Mouse (Mus musculus) neural tube, embryonic 14.5 days (tissue): ENCODE results near the gene Zfp619. TPM values are rescaled to one million over a fixed set of nuclear protein-coding genes. Genes with fewer than 3 reads are reported as not detected.
"Not testable (repeated sequence)": the region's sequence is repeated elsewhere in the genome, so short reads cannot be mapped to it uniquely, and the experiment has no call there.

Source experiments
- ATAC-seq: fragments of 200-750 bp; cut with Nextera tagmentation; 2 replicates; pipeline ENCODE4 v1.8.0; 2017; ENCODE audit warnings: low read depth, mild to moderate bottlenecking, moderate TSS enrichment, moderate library complexity
- H3K27ac ChIP-seq: fragments of 300-500 bp; sonication (generic); 2 replicates; pipeline ENCODE4 v1.5.1; 2014; ENCODE audit warnings: low read depth, mild to moderate bottlenecking, control low read depth, low read length, moderate library complexity, mixed read lengths
- H3K27me3 ChIP-seq: fragments of 300-500 bp; sonication (generic); 2 replicates; pipeline ENCODE4 v1.6.1; 2014; ENCODE audit warnings: low read length; ENCODE audit not compliant: control insufficient read depth, insufficient read depth
- H3K36me3 ChIP-seq: fragments of 300-500 bp; sonication (generic); 2 replicates; pipeline ENCODE4 v1.6.1; 2014; ENCODE audit warnings: low read length, mixed read lengths; ENCODE audit not compliant: control insufficient read depth, insufficient read depth
- H3K4me1 ChIP-seq: fragments of 300-500 bp; sonication (generic); 2 replicates; pipeline ENCODE4 v1.6.1; 2014; ENCODE audit warnings: low read length; ENCODE audit not compliant: control insufficient read depth, insufficient read depth
- H3K4me2 ChIP-seq: fragments of 300-500 bp; sonication (generic); 2 replicates; pipeline ENCODE4 v1.6.1; 2014; ENCODE audit warnings: mild to moderate bottlenecking, low read depth, low read length, control low read depth
- H3K4me3 ChIP-seq: fragments of 300-500 bp; sonication (generic); 2 replicates; pipeline ENCODE4 v1.5.1; 2014; ENCODE audit warnings: low read depth, low read length, control low read depth, mixed read lengths
- H3K9ac ChIP-seq: fragments of 300-500 bp; sonication (generic); replicated peaks from 2 replicates; pipeline ENCODE4 v1.6.1; 2014; ENCODE audit warnings: low read depth, mild to moderate bottlenecking, control low read depth, low read length, mixed read lengths
- H3K9me3 ChIP-seq: fragments of 300-500 bp; sonication (generic); 2 replicates; pipeline ENCODE4 v1.6.1; 2016; ENCODE audit warnings: low read length; ENCODE audit not compliant: control insufficient read depth
- WGBS: fragments of 180-500 bp; shearing (Covaris S2); extraction: QIAGEN DNeasy Blood & Tissue Kit; methylation state at CpG from one replicate; pipeline ENCODE4 v1.1.7; 2014; 5-methylcytosine and 5-hydroxymethylcytosine counted together
- polyA plus RNA-seq: library from polyadenylated mRNA; unstranded; fragments of >200 nt; fragmentation: Nextera tagmentation; extraction: Ambion mirVana; gene quantifications from 2 replicates; pipeline ENCODE4 v1.2.1, GENCODE M21; 2014

The Zfp619 gene
- polyA plus RNA-seq, 1 experiment from 2014 or later = 4.2 TPM

- Histone ChIP-seq H3K36me3 (no peaks in the 10 kb centered on the region), H3K9me3 (no peaks in the 10 kb centered on the region), H3K4me3 (no peak overlapping the region), H3K27ac (no peak overlapping the region), H3K4me2 (no peak overlapping the region), H3K27me3 (no peaks in the 10 kb centered on the region), H3K9ac (no peak overlapping the region), H3K4me1 (no peaks in the 10 kb centered on the region)
- ATAC-seq = no peak
- 84% methylated on average over 2 of the region's 2 CpGs for WGBS
These were observed 63.0 kb downstream of the Zfp619 start for GRCm38 (mm10) chr7:39580601-39581000.

- not testable (repeated sequence) for H3K4me3 ChIP-seq, ATAC-seq
- WGBS = 66% methylated on average over 6 of the region's 6 CpGs
These were observed 69.3 kb downstream of the Zfp619 start for GRCm38 (mm10) chr7:39586834-39587233.

GRCm38 (mm10) chr7:39588037-39588436 is 70.5 kb downstream of the Zfp619 start:
- ATAC-seq = peak; percentile 22; the same call in 1 of the 2 replicates
- peak overlapping the region; percentile 34 for H3K4me3 ChIP-seq
- H3K9me3 ChIP-seq = no peaks in the 10 kb centered on the region
- peak overlapping the region; percentile 46 for H3K4me2 ChIP-seq
- H3K27ac ChIP-seq = 0 out of 2 replicates have a peak overlapping the region, but pooled peaks have one; percentile 48
- 0 out of 2 replicates have a peak overlapping the region, but pooled peaks have one; percentile 58 for H3K9ac ChIP-seq
- no peaks in the 10 kb centered on the region for H3K27me3 ChIP-seq
- 95% methylated on average over 1 of the region's 1 CpGs for WGBS
- H3K36me3 ChIP-seq = no peaks in the 10 kb centered on the region
- no peaks in the 10 kb centered on the region for H3K4me1 ChIP-seq

More at GRCm38 (mm10) chr7:39586834-39587233, 69.3 kb downstream of the Zfp619 start:
- not testable (repeated sequence) for H3K9me3 ChIP-seq, H3K36me3 ChIP-seq, H3K27ac ChIP-seq, H3K27me3 ChIP-seq, H3K9ac ChIP-seq, H3K4me2 ChIP-seq, H3K4me1 ChIP-seq

- Histone ChIP-seq H3K4me2 (peak overlapping the region; percentile 46), H3K9ac (peak overlapping the region; percentile 58; the same call in 1 of the 2 replicates), H3K4me3 (peak overlapping the region; percentile 34), H3K27ac (peak overlapping the region; percentile 48; the same call in 1 of the 2 replicates)
- H3K9me3 ChIP-seq, H3K4me1 ChIP-seq, H3K27me3 ChIP-seq, H3K36me3 ChIP-seq: not testable (repeated sequence)
- under 1% methylated on average over 36 of the region's 62 CpGs for WGBS
- ATAC-seq = peak; percentile 95
These were observed 71.0 kb downstream of the Zfp619 start for GRCm38 (mm10) chr7:39588471-39589041.

- H3K4me1 ChIP-seq, H3K36me3 ChIP-seq, H3K27me3 ChIP-seq, H3K9me3 ChIP-seq, H3K9ac ChIP-seq, H3K27ac ChIP-seq: not testable (repeated sequence)
- ATAC-seq = peak; percentile 50
- peak overlapping the region; percentile 46 for H3K4me2 ChIP-seq
- H3K4me3 ChIP-seq = peak overlapping the region; percentile 34
- 33% methylated on average over 7 of the region's 7 CpGs for WGBS
These were observed 71.5 kb downstream of the Zfp619 start for GRCm38 (mm10) chr7:39589044-39589443.

Other genes starting within 250 kb of the Zfp619 start
- not detected in 2 replicates for gene Gm5114, start 104.6 kb upstream of the Zfp619 start, polyA plus RNA-seq